Mouse (Mus musculus): ENCODE measurements at regions not wholly inside any gene's neighbourhood (a gene's known extent, or its start where the extent isn't known, plus 50 kb on each side); places are given as distances from the start of the nearest gene placed in this dataset.
"Not testable (repeated sequence)": the region's sequence is repeated elsewhere in the genome, so short reads cannot be mapped to it uniquely, and the experiment has no call there.

GRCm38 (mm10) chr12:20292368-20292767 is 338.1 kb downstream of the Gm21863 start:
- H3K27ac ChIP-seq; intact Hi-C loops (cut with DNase I); H3K79me2 ChIP-seq (replicated peaks; ENCODE audit: control insufficient read depth, insufficient read depth, low read length); H3K4me3 ChIP-seq; H3K9ac ChIP-seq (ENCODE audit: low read depth, low read length); H3K27me3 ChIP-seq (ENCODE audit: control insufficient read depth, insufficient read depth, low read length); H3K4me1 ChIP-seq (ENCODE audit: control insufficient read depth, insufficient read depth, low read length); DNase-seq; H3K36me3 ChIP-seq (ENCODE audit: control insufficient read depth, insufficient read depth, low read length): not testable (repeated sequence)
- WGBS, result 61% methylated on average over 3 of the region's 3 CpGs

- H3K79me2 ChIP-seq (replicated peaks; ENCODE audit: control insufficient read depth, insufficient read depth, low read length); H3K4me3 ChIP-seq; H3K27me3 ChIP-seq (ENCODE audit: control insufficient read depth, insufficient read depth, low read length); H3K36me3 ChIP-seq (ENCODE audit: control insufficient read depth, insufficient read depth, low read length); H3K9ac ChIP-seq (ENCODE audit: low read depth, low read length); H3K4me1 ChIP-seq (ENCODE audit: control insufficient read depth, insufficient read depth, low read length); H3K27ac ChIP-seq; intact Hi-C loops (cut with DNase I): not testable (repeated sequence)
- 21% methylated on average over 92 of the region's 94 CpGs for WGBS
- DNase-seq, result peak in 1 of 2 experiments; percentile 7
Measured at GRCm38 (mm10) chr12:20311951-20312849, 357.9 kb downstream of the Gm21863 start.

Measured in heart, adult 2 months (tissue).